Mouse (Mus musculus) kidney, postnatal 4 days (tissue): Measurements from ENCODE around the gene Gpd1.
A peak's percentile ranks its signal among the peaks of the same experiment; 100 is the strongest.

ENCODE experiments used
- DNase-seq, 2 experiments: peaks; one replicate each; pipeline ENCODE4 v3.0.0; 2021; ENCODE audit warnings: mixed read lengths in 2 of 2

Gpd1 gene

DNA sequence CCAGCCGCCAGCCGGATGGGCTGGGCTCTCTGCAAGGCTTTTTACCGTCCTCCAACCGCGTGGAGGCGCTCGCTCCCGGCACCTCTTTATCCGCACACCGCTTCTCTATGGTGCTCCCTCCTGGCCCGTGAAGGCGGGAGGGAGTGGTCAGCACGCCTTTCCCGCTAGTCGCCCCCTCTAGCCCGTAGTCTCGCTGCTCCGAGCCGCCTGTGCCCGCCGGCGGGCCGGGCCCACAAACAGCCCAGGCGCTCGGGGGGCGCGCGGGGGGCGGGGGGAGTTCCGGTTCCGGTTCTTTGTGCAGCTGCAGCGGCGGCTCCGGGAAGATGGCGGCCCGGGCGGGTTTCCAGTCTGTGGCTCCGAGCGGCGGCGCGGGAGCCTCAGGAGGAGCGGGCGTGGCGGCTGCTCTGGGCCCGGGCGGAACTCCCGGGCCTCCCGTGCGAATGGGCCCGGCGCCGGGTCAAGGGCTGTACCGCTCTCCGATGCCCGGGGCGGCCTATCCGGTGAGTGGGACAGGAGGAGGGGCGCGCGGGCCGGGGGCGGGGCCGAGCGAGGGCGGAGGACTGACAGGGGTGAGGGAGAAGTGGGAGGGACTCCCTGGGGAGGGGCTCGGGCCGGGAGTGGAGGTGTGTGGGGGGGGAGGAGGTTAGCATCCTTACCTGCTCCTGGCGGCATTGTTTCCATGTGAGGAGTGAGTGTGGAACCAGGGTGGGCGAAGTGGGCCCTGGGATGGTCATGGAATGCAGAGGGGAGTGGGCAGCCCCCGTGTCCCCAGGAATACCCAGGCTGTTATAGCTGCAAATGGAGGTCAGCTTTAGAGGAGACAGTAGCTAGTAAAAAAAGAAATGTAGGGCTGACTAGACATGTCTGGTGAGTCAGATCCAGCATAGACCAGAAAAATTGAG lies 15.1 kb upstream of the Gpd1 start, which contains the start of gene Smarcd1:
Gene Smarcd1 (plus strand): TSS at position 131 of the 902 bp plus-strand sequence.
- DNase-seq: peak; percentile 97 to 98

DNA sequence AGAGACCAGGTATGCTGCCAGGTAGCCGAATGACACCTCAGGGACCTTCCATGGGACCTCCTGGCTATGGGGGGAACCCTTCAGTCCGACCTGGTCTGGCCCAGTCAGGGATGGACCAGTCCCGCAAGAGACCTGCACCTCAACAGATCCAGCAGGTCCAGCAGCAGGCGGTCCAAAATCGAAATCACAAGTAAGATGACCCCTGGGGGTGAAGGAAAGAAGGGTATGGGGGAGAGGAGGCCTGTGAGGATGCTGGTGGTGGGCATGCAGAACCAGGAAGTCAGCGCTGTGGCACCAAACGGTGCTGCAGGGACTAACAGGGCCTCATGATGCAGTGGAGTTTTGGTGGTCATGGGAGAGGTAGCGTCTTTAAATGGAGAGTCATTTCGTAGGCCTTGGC lies 14.2 kb upstream of the Gpd1 start:
- DNase-seq: no peak

DNA sequence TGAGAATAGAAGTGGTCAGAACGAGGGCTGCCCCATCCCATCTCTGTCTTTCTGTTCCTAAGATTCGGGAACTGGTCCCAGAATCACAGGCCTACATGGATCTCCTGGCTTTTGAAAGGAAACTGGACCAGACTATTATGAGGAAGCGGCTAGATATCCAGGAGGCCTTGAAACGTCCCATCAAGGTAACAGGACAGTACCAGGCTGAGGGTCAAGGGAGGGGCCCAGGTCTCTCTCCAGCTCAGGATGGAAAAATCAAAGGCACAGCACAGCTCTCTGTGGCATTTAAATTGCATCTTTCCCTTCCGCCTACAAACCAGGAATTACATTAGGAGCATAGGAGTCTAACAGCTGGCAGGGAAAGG lies 13.7 kb upstream of the Gpd1 start:
- DNase-seq: no peak

DNA sequence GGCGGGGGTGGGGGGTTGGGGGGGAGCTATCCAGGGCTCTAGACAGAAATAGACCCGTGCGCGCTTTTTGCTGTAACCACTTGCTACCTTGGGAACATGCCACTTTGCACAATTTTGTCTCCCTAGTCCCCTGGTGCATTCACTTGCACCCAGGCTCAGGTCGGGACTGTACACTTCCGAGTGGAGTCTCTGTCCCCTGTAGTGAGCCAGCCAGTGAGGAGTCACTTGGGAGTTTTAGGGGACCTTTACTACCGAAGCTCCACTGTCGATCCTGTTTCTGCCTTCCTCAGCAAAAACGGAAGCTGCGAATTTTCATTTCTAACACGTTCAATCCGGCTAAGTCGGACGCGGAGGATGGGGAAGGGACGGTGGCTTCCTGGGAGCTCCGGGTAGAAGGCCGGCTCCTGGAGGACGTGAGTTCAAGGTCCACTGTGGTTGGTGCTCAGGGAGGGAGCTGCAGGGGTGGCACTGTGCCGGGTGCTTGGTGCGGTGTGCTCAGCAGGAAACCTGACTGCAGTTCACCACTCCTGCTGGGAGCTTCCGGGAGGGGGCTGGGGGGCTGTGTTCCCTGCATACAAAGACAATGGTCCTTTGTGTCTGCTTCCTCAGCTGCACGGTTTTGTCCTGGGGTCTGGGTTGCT lies 13.2 kb upstream of the Gpd1 start:
- peak; percentile 53 to 72 for DNase-seq

DNA sequence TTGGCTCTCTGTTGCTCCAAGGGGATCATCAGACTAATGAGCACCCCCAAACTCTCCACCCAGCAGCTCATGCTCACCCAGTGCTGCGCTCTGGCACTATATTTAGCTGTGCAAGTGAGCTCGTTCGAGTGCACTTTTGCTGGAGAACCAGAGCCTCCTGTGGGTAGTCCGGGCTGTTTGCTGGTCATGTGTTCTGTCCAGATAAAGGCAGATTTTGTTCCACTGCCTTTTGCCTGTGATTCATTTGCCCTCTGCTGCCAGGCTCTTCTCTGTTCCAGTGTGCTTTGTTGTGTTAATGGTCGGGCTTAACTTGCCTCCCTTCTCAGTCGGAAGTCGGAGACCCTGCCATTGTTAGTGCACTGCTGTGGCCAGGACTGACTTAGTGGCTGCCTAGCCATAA lies 12.4 kb upstream of the Gpd1 start:
- DNase-seq: no peak

DNA sequence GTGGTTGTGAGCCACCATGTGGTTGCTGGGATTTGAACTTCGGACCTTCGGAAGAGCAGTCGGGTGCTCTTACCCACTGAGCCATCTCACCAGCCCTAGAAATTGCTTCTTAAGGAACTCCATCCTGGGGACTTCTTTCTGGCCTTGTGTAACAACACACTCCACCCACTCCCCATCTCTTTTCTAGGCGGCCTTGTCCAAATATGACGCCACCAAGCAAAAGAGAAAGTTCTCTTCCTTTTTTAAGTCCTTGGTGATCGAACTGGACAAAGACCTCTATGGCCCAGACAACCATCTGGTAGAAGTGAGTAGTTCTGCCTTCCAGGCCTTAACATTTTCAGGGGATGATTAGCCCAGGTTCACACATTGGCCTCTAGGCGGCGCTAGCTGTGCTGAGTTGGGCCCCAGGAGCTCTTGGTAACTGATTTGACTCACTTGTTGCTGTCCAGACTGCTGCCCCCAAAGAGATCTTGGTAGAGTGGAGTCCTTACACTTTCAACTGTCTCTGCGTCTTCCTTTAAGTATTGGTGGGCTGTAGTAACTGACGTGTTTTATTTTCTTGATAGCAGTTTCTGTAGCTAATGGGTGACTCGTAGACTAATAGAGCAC lies 11.8 kb upstream of the Gpd1 start, which contains the start of gene Gm17349:
Gene Gm17349 (minus strand): TSS at position 51 of the 609 bp plus-strand sequence.
- peak; percentile 75 to 83 for DNase-seq

DNA sequence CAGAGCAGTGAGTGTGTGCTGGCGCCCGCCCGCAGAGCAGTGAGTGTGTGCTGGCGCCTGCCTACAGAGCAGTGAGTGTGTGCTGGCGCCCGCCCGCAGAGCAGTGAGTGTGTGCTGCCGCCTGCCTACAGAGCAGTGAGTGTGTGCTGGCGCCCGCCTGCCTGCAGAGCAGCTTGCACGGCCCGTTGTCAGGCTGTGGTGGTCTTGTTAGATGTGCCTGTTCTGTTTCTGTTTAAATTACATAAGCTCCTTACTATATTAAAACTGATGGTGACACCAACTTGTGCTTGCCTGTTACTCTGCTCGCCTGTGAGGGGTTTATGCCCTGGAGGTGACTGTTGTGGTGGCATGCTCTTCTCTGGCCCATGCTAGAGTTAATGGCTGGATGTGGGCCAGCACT lies 9.1 kb upstream of the Gpd1 start:
- no peak for DNase-seq

DNA sequence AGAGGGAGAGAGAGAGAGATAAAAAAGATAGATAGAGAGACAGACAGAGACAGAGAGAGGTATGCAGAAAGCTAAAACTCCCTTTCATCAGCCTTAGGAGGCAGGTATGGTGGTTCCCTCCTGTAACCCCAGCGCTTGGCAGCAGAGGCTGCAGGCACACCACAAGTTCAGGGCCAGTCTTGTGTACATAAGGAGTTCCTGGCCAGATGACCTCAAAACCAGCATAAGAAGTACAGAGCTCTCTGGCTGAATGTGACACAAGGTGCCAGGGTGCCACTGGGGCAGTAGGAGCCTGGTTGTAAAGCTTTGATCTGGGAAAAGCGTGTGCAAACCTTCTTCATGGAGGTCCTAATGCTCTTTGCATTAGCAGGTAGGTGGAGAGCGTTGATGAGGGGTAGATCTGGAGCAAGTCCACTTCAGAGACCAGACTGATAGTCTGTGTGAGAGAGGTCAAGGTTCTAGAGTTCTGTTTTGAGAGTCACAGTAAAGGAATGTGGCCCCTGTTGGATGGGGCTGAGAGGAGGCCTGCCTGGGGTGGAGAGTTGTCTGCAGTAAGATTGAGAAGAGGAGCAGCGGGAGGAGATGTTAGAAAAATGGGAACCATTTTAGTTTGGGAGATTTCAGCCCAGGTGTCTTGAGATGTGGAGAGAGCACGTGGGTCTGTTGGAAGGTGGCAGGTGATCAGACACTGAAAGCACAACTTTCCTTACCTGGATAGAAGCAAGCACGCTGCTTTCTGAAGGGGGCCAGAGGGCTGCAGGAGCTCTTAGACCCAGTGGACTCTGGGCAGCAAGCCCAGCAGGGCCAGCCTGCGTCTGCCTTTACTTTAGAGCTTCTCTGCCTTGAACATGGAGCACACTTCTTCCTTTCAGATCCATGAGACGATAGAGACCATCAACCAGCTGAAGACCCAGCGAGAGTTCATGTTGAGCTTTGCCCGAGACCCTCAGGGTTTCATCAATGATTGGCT lies 6.8 kb upstream of the Gpd1 start:
- DNase-seq: no peak

DNA sequence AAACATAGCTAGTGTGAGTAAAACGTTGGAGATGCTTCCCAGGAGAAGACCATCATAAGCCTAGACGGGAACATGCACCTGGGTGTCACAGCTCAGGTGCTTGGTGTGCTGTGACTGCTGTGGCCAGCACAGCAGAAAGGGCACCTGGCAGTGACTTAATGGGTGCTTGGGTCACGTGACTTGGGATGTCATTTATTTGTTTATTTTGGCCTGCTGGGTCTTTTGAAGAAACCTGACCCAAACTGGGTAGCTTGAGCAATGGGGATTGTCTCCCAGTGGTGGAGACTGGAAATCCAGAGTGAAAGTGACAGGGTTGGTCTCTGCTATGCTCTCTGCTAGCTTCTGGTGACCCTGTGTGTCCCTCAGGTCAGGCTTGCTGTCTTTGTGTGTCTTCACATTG lies 5.8 kb upstream of the Gpd1 start:
- DNase-seq: no peak

DNA sequence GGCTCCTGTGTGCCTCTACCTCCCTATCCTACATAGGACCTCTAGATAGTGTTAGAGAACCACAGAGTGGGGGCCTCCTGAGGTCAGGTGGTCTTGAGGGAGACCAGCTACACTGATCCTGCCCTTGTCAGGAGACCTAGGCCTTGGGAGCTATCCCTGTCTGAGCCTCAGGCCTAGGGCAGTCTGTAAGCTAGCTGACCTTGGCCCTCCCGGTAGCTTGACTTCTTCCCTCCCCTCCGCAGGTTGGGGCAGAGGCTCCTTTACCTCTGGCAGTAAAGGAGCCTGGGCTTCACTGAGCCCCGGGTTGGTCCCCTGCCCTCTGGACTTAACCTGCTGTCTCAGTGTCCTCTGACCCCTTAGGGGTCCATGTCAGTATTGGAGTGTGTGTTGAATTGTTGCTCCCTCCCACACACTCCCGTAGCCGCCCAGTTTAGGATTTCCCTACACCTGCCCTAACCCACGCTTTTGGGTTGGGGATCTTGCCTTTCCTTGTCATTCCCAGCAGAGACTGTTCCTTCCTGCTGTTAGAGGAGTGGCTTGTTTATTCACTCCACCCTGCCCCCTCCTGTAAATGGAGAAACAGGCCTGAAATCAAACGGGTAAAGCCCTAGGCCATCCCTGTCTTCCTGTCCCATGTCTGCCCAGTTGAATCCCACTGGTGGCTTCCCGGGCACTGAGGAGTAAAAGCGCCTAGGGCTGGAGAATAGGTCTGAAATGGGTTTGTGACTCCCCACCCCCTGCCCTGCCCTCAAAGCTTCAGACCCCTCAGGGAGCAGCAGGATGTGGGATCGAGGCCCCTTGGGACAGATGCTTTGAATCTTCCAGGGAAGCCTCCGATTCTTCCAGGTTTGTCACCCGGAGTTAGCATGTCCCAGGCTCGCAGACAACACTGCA lies 4.4 kb upstream of the Gpd1 start:
- peak in 1 of 2 experiments; percentile 36 for DNase-seq

DNA sequence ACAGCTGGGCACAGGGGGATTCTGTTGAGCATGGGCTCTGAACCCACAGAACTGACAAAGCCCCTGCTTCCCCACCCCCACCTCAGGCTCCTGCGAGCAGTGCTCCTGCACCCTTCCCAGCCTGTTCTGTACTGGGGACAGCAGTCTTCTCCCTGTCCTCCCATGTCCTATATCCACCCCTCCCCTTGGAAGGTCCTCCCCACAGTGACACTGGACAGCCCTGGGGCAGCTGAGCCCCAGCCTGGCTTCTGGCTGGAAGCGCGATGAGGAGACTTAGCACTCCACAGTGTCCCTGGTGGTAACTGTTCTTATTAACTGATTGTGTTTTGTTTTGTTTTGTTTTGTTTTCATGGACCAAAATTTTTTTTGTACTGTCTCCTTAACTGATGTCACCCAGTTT lies 3.7 kb upstream of the Gpd1 start:
- DNase-seq: no peak

DNA sequence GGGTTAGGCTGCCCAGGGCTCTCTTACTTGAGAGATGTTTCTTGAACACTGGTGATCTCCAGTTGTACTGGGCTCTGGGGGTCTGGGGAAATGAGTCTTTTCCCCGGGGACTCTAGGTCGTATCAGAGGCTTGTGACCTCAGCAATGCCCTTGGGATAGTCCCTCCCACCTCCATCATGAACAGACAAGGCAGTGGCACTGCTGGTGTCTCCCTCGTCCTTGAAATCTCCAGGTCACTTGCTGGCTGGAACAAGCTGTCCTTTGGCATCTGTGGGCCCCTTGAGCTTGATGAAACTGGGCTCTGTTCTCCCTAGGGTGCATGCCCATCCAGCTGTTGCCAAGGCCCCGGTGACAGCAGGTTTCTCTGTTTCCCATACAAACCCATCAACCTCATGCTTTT lies 3.1 kb upstream of the Gpd1 start:
- no peak for DNase-seq

DNA sequence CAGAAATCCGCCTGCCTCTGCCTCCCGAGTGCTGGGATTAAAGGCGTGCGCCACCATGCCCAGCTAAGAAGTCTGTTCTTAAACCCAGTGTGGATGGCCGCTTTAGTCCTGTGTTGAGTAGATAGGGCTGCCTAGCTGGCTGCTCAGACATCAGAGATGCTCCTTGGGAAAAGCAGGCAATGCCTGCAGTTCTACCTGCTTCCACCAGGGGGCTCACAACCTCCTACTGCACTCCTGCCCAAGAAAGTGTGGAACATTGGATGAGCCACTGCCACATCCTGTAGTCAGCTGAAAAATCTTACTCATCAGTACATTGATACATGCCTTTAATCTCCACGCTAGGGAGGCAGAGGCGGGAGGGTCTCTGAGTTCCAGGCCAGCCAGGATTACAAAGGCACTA lies 2.5 kb upstream of the Gpd1 start:
- peak; percentile 82 to 87 for DNase-seq

DNA sequence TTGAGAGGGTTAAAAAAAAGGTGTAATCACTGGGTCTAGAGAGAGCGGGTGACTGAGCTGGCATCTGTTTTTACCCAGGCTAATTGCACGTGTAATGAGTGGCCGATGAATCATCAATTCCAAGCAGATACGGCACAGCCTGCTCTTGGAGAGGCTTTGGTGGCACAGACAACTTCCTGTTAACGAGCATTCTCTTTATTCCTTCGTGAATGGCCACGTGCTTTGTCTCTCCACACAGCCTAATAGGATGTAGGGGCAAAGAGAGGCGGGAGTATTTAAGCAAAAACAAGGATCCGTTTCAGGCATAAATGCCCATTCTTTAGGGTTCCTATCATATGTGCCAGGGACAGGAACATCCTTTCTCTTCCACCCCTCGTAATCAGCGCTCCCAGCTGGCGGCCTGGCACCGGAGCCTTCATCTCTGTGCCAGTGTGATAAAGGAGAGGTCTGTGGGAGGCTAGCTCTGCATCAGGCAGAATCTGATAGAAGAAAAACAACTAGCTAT lies 1.9 kb upstream of the Gpd1 start:
- DNase-seq: no peak

DNA sequence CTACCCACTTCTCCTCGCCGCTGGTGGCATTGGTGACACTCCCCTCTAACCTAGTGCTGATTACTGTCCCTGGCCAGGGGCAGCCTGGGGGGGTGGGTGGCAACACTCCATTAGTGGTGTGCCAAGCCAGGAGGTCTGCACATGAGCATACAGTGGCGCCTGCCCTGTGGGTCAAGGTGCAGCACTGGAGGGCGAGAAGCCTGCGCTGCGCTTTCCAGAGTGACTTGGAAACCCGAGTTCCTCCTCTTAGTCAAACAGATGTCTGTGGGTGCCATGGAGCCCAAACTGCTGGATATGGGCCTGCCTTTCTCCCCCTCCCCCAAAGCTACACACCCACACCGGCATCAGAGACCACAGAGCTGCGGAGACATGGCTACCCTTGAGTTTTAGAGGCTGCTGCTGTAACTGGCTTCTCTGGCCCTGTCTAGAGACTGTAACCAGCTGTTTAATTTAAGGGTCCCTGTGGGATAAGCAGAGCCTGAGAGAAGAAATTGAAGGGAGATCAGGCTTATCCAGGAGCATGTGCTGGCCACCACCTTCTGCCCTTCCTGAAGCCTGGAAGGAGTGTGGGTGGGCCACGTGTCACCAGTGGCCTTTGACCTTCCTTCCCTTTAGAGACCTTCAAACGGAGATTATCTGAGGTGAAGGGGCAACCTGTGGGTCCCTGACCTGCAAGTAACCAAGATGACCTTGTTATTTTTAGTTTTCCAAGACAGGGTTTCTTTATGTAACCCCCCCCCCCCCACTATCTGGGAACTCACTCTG lies 1.2 kb upstream of the Gpd1 start:
- peak; percentile 51 to 72 for DNase-seq

DNA sequence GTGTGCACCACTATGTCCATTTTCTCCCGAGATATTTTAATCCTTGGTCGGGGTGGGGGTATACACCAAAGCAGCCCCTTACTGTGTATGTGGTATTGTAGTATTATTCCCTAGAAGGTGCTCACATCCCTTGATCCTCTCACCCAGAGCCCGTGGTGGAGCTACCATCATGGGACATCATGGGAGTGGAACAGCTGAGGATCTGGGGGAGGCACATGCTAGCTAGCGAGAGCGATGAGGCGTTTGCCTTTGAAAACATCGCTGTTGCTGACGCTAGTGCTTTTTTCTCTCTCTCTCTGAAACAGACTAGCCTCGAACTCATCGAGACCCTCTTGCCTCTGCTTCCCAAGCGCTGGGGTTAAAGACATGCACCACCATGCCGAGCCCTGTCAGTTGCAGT lies 501 bp upstream of the Gpd1 start:
- DNase-seq: no peak

DNA sequence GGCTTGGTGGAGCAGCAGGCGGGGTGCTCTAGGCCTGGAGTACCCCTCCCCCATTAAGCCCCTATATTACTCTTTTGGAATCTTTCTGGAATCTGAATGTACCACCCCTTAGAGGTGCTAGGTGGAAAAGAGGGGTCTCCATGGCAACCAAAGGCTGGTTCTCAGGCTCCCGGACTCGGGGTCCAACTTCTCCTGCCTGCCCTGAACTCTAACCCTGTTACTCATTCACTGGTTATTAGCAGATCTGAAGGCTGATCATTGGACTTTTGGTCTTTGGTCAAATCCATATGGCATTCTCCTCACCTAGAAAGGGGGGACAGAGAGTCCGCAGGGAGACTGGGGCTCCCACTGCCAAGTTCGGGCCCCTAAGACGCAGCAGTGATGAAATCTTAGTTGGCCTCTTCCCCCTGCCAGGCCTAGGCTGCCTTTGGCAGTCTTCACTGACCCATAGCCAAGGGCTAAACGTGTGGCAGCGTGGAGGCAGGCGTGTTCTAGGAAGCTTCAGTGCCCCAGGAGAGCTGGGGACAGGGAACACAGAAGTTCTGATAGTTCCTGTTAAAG lies 1.2 kb downstream of the Gpd1 start:
- peak in 1 of 2 experiments; percentile 50 for DNase-seq

DNA sequence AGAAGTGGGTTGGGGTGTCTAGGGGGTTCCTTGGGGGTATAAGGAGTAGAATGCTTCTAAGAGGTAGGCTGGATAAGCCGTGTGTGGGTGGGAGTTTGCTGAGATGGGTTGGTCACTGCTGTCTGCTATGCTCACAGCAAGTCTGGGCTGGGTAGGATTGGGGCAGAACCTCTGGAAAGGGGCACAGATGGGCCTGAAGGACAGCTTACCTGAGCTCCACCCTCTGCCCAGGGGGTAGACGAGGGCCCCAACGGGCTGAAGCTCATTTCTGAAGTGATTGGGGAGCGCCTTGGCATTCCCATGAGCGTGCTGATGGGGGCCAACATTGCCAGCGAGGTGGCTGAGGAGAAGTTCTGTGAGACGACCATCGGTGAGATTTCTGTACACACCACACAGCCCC lies 2.5 kb downstream of the Gpd1 start:
- no peak for DNase-seq

DNA sequence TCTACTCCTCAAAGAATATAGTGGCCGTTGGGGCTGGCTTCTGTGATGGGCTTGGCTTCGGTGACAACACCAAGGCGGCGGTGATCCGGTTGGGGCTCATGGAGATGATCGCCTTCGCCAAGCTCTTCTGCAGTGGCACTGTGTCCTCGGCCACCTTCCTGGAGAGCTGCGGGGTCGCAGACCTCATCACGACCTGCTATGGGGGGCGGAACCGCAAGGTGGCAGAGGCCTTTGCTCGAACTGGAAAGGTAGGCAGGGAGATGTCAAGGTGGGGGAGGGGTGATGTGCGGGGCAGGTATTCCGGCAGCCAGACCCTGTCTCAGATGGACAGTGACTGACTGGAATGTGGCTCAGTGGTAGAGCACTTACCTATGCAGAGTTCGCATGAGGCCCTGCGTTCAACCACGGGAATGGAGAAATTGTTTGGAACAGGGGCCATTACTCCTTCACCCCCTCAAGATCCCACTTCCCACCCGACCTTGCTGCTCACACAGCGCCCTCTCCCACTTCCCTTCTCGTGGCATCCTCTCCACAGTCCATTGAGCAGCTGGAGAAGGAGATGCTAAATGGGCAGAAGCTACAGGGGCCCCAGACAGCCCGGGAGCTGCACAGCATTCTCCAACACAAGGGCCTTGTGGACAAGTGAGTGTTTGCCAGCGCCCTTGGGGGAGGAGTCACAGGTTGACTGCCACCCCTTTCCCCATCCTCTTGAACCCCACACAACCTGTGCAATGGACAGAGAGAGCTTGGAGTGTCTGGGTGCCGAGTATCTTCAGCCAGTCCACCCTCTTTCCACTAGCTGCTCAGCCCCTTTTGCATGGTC lies 4.8 kb downstream of the Gpd1 start:
- no peak for DNase-seq
